Mouse (Mus musculus): ENCODE results near the gene Trim17.

The Trim17 gene

GRCm38 (mm10) chr11:58954420-58955142, at the start of gene Trim17, which contains the start of gene Hist3h2a:
TSS of gene Trim17 (plus strand) at chr11:58954685.
TSS of gene Hist3h2a (plus strand) at chr11:58954685.
- in situ Hi-C loops (cut with MboI, MseI): loop anchor here (10.0 kb wide), 1 partner anchor 1280 kb away; no protein-coding TSS in a partner anchor

GRCm38 (mm10) chr11:58904838-58905237, 49.6 kb upstream of the Trim17 start:
- in situ Hi-C loops (cut with MboI, MseI): no loop called here

- in situ Hi-C loops (cut with MboI, MseI): no loop called here
These were observed 40.7 kb upstream of the Trim17 start for GRCm38 (mm10) chr11:58913776-58914175.

GRCm38 (mm10) chr11:58914461-58915028, 39.9 kb upstream of the Trim17 start:
- in situ Hi-C loops (cut with MboI, MseI): no loop called here

- in situ Hi-C loops (cut with MboI, MseI): no loop called here
These were observed 37.4 kb upstream of the Trim17 start for GRCm38 (mm10) chr11:58916879-58917744.

GRCm38 (mm10) chr11:58917745-58918366, 36.6 kb upstream of the Trim17 start, which contains the start of gene Btnl10:
TSS of gene Btnl10 (plus strand) at chr11:58917908.
- in situ Hi-C loops (cut with MboI, MseI): no loop called here

- in situ Hi-C loops (cut with MboI, MseI): no loop called here
These were observed 35.7 kb upstream of the Trim17 start for GRCm38 (mm10) chr11:58918759-58919158.

GRCm38 (mm10) chr11:58922420-58922819, 32.1 kb upstream of the Trim17 start:
- in situ Hi-C loops (cut with MboI, MseI): no loop called here

- in situ Hi-C loops (cut with MboI, MseI): no loop called here
These were observed 27.8 kb upstream of the Trim17 start for GRCm38 (mm10) chr11:58926651-58927050.

GRCm38 (mm10) chr11:58927053-58927452, 27.4 kb upstream of the Trim17 start:
- in situ Hi-C loops (cut with MboI, MseI): no loop called here

GRCm38 (mm10) chr11:58927790-58928651, 26.5 kb upstream of the Trim17 start:
- in situ Hi-C loops (cut with MboI, MseI): no loop called here

GRCm38 (mm10) chr11:58929055-58929454, 25.4 kb upstream of the Trim17 start:
- in situ Hi-C loops (cut with MboI, MseI): no loop called here

- in situ Hi-C loops (cut with MboI, MseI): no loop called here
These were observed 24.8 kb upstream of the Trim17 start for GRCm38 (mm10) chr11:58929641-58930040.

- in situ Hi-C loops (cut with MboI, MseI): no loop called here
These were observed 24.2 kb upstream of the Trim17 start for GRCm38 (mm10) chr11:58930254-58930653.

GRCm38 (mm10) chr11:58931576-58931975, 22.9 kb upstream of the Trim17 start:
- in situ Hi-C loops (cut with MboI, MseI): no loop called here

- in situ Hi-C loops (cut with MboI, MseI): no loop called here
These were observed 16.6 kb upstream of the Trim17 start for GRCm38 (mm10) chr11:58937909-58938308.

GRCm38 (mm10) chr11:58938322-58939087, 16.0 kb upstream of the Trim17 start, which contains the start of gene Rnf187:
TSS of gene Rnf187 (minus strand) at chr11:58938916.
- in situ Hi-C loops (cut with MboI, MseI): no loop called here

GRCm38 (mm10) chr11:58939088-58939439, 15.4 kb upstream of the Trim17 start:
- in situ Hi-C loops (cut with MboI, MseI): no loop called here

GRCm38 (mm10) chr11:58944136-58944535, 10.3 kb upstream of the Trim17 start:
- in situ Hi-C loops (cut with MboI, MseI): no loop called here

GRCm38 (mm10) chr11:58947306-58947705, 7.2 kb upstream of the Trim17 start:
- in situ Hi-C loops (cut with MboI, MseI): no loop called here
